Mouse (Mus musculus) thymus, adult 2 months (tissue): ENCODE measurements around the gene Tbxas1. TPM values are rescaled to one million over a fixed set of nuclear protein-coding genes. Genes with fewer than 3 reads are reported as not detected.
A peak's percentile ranks its signal among the peaks of the same experiment; 100 is the strongest.

ENCODE experiments used
- DNase-seq: peaks from one replicate; pipeline ENCODE4 v3.0.0; 2021
- H3K27ac ChIP-seq: fragments of 200-500 bp; 2 replicates; pipeline ENCODE4 v1.5.1; 2012; ENCODE audit warnings: low read length, control low read depth; ENCODE audit not compliant: control insufficient read depth, insufficient read depth
- H3K27me3 ChIP-seq: fragments of 200-500 bp; 2 replicates; pipeline ENCODE4 v1.6.1; 2012; ENCODE audit warnings: mild to moderate bottlenecking, low read length, moderate library complexity, mixed read lengths; ENCODE audit not compliant: control insufficient read depth, insufficient read depth
- H3K36me3 ChIP-seq: fragments of 200-500 bp; 2 replicates; pipeline ENCODE4 v1.6.1; 2012; ENCODE audit warnings: mild to moderate bottlenecking, low read length, moderate library complexity; ENCODE audit not compliant: control insufficient read depth, insufficient read depth
- H3K4me1 ChIP-seq: fragments of 200-500 bp; replicated peaks from 2 replicates; pipeline ENCODE4 v1.6.1; 2012; ENCODE audit warnings: low read length; ENCODE audit not compliant: control insufficient read depth, insufficient read depth
- H3K4me3 ChIP-seq: fragments of 200-500 bp; 2 replicates; pipeline ENCODE4 v1.5.1; 2012; ENCODE audit warnings: mild to moderate bottlenecking, low read length, control low read depth, moderate library complexity; ENCODE audit not compliant: control insufficient read depth, insufficient read depth
- CTCF ChIP-seq: fragments of 200-500 bp; IDR thresholded peaks from 2 replicates; pipeline ENCODE4 v1.5.1; 2012; ENCODE audit warnings: mild to moderate bottlenecking, control low read depth, low read length, moderate library complexity, borderline replicate concordance; ENCODE audit not compliant: control insufficient read depth, poor library complexity, insufficient read depth; ENCODE audit errors: extremely low read depth
- POLR2A ChIP-seq: fragments of 200-500 bp; IDR thresholded peaks from 2 replicates; pipeline ENCODE4 v1.6.1; 2012; ENCODE audit warnings: mild to moderate bottlenecking, low read length, control low read depth, moderate library complexity; ENCODE audit not compliant: control insufficient read depth, poor library complexity, insufficient read depth; ENCODE audit errors: extremely low read depth
- WGBS: fragments of 180-500 bp; shearing (Covaris S2); methylation state at CpG from one replicate; pipeline ENCODE4 v1.1.7; 2018; 5-methylcytosine and 5-hydroxymethylcytosine counted together
- polyA plus RNA-seq: library from polyadenylated mRNA; depleted of rRNA; stranded (reverse); fragments of >200 nt; gene quantifications from 2 replicates; pipeline ENCODE4 v1.2.3, GENCODE M21; 2012

Gene Tbxas1
- polyA plus RNA-seq, 1 experiment, result 6.0 TPM

GRCm38 (mm10) chr6:38908401-38908800 lies 33.2 kb downstream of the Tbxas1 start:
- no peak for TF ChIP-seq CTCF
- TF ChIP-seq POLR2A, result no peak
- Histone ChIP-seq H3K27me3 (no peaks in the 10 kb centered on the region), H3K36me3 (no peaks in the 10 kb centered on the region), H3K4me3 (no peak overlapping the region), H3K4me1 (no peaks in the 10 kb centered on the region), H3K27ac (no peak overlapping the region)
- WGBS, result 90% methylated on average over 6 of the region's 6 CpGs
- DNase-seq, result no peak

- DNase-seq, result peak; percentile 56
- H3K4me1 ChIP-seq, result no peaks in the 10 kb centered on the region
- TF ChIP-seq CTCF (no peak), POLR2A (no peak)
- no peaks in the 10 kb centered on the region for H3K36me3 ChIP-seq
- no peak overlapping the region for H3K27ac ChIP-seq
- no peak overlapping the region for H3K4me3 ChIP-seq
- H3K27me3 ChIP-seq, result no peaks in the 10 kb centered on the region
- WGBS, result 71% methylated on average over 3 of the region's 3 CpGs
Measured at GRCm38 (mm10) chr6:38910828-38911559, 35.8 kb downstream of the Tbxas1 start.

GRCm38 (mm10) chr6:38912121-38912660 lies 37.0 kb downstream of the Tbxas1 start:
- no peak for DNase-seq
- TF ChIP-seq POLR2A (no peak), CTCF (no peak)
- no peaks in the 10 kb centered on the region for H3K27me3 ChIP-seq
- no peaks in the 10 kb centered on the region for H3K4me1 ChIP-seq
- H3K4me3 ChIP-seq, result no peak overlapping the region
- H3K36me3 ChIP-seq, result no peaks in the 10 kb centered on the region
- H3K27ac ChIP-seq, result no peak overlapping the region

GRCm38 (mm10) chr6:38912845-38913244 lies 37.6 kb downstream of the Tbxas1 start:
- TF ChIP-seq POLR2A (no peak), CTCF (no peak)

GRCm38 (mm10) chr6:38913386-38914042 lies 38.3 kb downstream of the Tbxas1 start:
- TF ChIP-seq POLR2A (no peak), CTCF (no peak)
- no peak overlapping the region for H3K27ac ChIP-seq
- H3K4me1 ChIP-seq, result no peaks in the 10 kb centered on the region
- no peak overlapping the region for H3K4me3 ChIP-seq
- DNase-seq, result no peak
- H3K36me3 ChIP-seq, result no peaks in the 10 kb centered on the region
- no peaks in the 10 kb centered on the region for H3K27me3 ChIP-seq
- WGBS, result 92% methylated on average over 13 of the region's 13 CpGs

More at GRCm38 (mm10) chr6:38912845-38913244, 37.6 kb downstream of the Tbxas1 start:
- WGBS, result 89% methylated on average over 9 of the region's 9 CpGs
- Histone ChIP-seq H3K4me1 (no peaks in the 10 kb centered on the region), H3K27me3 (no peaks in the 10 kb centered on the region), H3K36me3 (no peaks in the 10 kb centered on the region), H3K27ac (no peak overlapping the region), H3K4me3 (no peak overlapping the region)
- no peak for DNase-seq

- DNase-seq, result no peak
- WGBS, result 91% methylated on average over 10 of the region's 10 CpGs
- Histone ChIP-seq H3K36me3 (no peaks in the 10 kb centered on the region), H3K4me1 (no peaks in the 10 kb centered on the region), H3K27me3 (no peaks in the 10 kb centered on the region), H3K4me3 (no peak overlapping the region), H3K27ac (no peak overlapping the region)
- TF ChIP-seq CTCF (no peak), POLR2A (no peak)
Measured at GRCm38 (mm10) chr6:38914181-38914580, 39.0 kb downstream of the Tbxas1 start.
